ENCODE assay signal across 8 mouse cellular contexts in genomic region chr10:77517066-77517620, GRCm38 (mm10). TPM values are rescaled to one million over a fixed set of nuclear protein-coding genes. Genes with fewer than 3 reads are reported as not detected.
A peak's percentile ranks its signal among the peaks of the same experiment; 100 is the strongest.
DNase-seq lines count a peak whose midpoint lies in the region; ATAC-seq and TF ChIP-seq lines count a peak whose summit lies in the region.

No protein-coding gene starts in this region.

- H3K27ac ChIP-seq in layer of hippocampus, adult 2 months: no peak overlapping the region
- H3K27ac ChIP-seq in limb, embryonic 14.5 days (replicated peaks; ENCODE audit: low read depth, low read length): no peak overlapping the region
- H3K27ac ChIP-seq in stomach, embryonic 15.5 days: no peak overlapping the region

- peaks cover 16% of the 10 kb centered on the region for H3K4me1 ChIP-seq in limb, embryonic 14.5 days (ENCODE audit: control insufficient read depth, insufficient read depth, low read length)
- peaks cover 25% of the 10 kb centered on the region for H3K4me1 ChIP-seq in stomach, embryonic 15.5 days

- TF ChIP-seq CTCF in layer of hippocampus, adult 2 months (conservative IDR thresholded peaks at IDR 0.05): peak; percentile 83
- peak; percentile 91 for TF ChIP-seq CTCF in brain, embryonic 14.5 days (IDR thresholded peaks at IDR 0.05; ENCODE audit: borderline replicate concordance, extremely low read depth, insufficient read depth, insufficient read length)

- no peak overlapping the region for H3ac ChIP-seq in myocyte (ENCODE audit: control insufficient read depth, insufficient read length)

- no peaks in the 10 kb centered on the region for H3K9me3 ChIP-seq in limb, embryonic 14.5 days (ENCODE audit: control insufficient read depth, low read length)
- no peaks in the 10 kb centered on the region for H3K9me3 ChIP-seq in stomach, embryonic 15.5 days

- H3K9ac ChIP-seq in limb, embryonic 14.5 days (ENCODE audit: low read depth, low read length, severe bottlenecking): 0 out of 2 replicates have a peak overlapping the region, but pooled peaks have one; percentile 86
- H3K9ac ChIP-seq in stomach, embryonic 15.5 days: no peak overlapping the region

- H3K4me3 ChIP-seq in layer of hippocampus, adult 2 months: no peak overlapping the region
- no peak overlapping the region for H3K4me3 ChIP-seq in limb, embryonic 14.5 days (replicated peaks; ENCODE audit: low read length)
- H3K4me3 ChIP-seq in myocyte: peak overlapping the region; percentile 74
- H3K4me3 ChIP-seq in stomach, embryonic 15.5 days (replicated peaks): no peak overlapping the region

- peak overlapping the region; percentile 84 for H3K4me2 ChIP-seq in limb, embryonic 14.5 days (replicated peaks; ENCODE audit: low read depth, low read length, severe bottlenecking)
- H3K4me2 ChIP-seq in myocyte (ENCODE audit: low read depth): peak overlapping the region; percentile 93
- H3K4me2 ChIP-seq in stomach, embryonic 15.5 days: peak overlapping the region; percentile 76

- WGBS in limb, embryonic 14.5 days: 22% methylated on average over 20 of the region's 20 CpGs
- WGBS in stomach, embryonic 15.5 days: 20% methylated on average over 20 of the region's 20 CpGs

- TF ChIP-seq POLR2A in brain, embryonic 14.5 days (IDR thresholded peaks at IDR 0.05; ENCODE audit: borderline replicate concordance, extremely low read depth, insufficient read depth, insufficient read length, poor library complexity, severe bottlenecking): no peak
- TF ChIP-seq POLR2A in limb, embryonic 14.5 days (IDR thresholded peaks at IDR 0.05; ENCODE audit: borderline replicate concordance, extremely low read depth, insufficient read depth, insufficient read length): no peak
- no peak for TF ChIP-seq POLR2A in myocyte (IDR thresholded peaks at IDR 0.05; ENCODE audit: insufficient read length, low read depth)

- peaks cover 15% of the 10 kb centered on the region for H3K36me3 ChIP-seq in limb, embryonic 14.5 days (ENCODE audit: control insufficient read depth, insufficient read depth, low read length)
- peaks cover 7% of the 10 kb centered on the region for H3K36me3 ChIP-seq in myocyte (ENCODE audit: control insufficient read depth, insufficient read depth)
- H3K36me3 ChIP-seq in stomach, embryonic 15.5 days: peaks cover 11% of the 10 kb centered on the region

- DNase-seq in layer of hippocampus, adult 2 months (ENCODE audit: low spot score in 2 of 2): peak; percentile 47 to 66
- no peak for DNase-seq in layer of hippocampus, adult 9-11 months
- peak; percentile 84 for DNase-seq in brain, embryonic 14.5 days (ENCODE audit: low read depth)
- DNase-seq in limb, embryonic 14.5 days (ENCODE audit: low spot score): peak; percentile 42

- ATAC-seq in erythroblast, adult 5-6 weeks (replicated peaks; ENCODE audit: low FRiP score, poor library complexity, severe bottlenecking): 0 out of 2 replicates have a peak, but pooled peaks have one; percentile 41
- ATAC-seq in hematopoietic stem cell, adult 5-6 weeks (replicated peaks in 1 of 2; ENCODE audit: insufficient read depth in 1 of 2, low FRiP score in 2 of 2, low TSS enrichment in 1 of 2, low read depth in 1 of 2, poor library complexity in 2 of 2, severe bottlenecking in 2 of 2): peak; percentile 39 to 52
- ATAC-seq in limb, embryonic 14.5 days (ENCODE audit: low FRiP score, low read depth): 0 out of 2 replicates have a peak, but pooled peaks have one; percentile 11
- peak; percentile 19; the same call in 1 of the 2 replicates for ATAC-seq in stomach, embryonic 15.5 days (ENCODE audit: insufficient read depth, low FRiP score, low read depth)

- no peaks in the 10 kb centered on the region for H3K27me3 ChIP-seq in limb, embryonic 14.5 days (ENCODE audit: control insufficient read depth, insufficient read depth, low read length)
- no peaks in the 10 kb centered on the region for H3K27me3 ChIP-seq in myocyte (ENCODE audit: control insufficient read depth, insufficient read depth, insufficient read length)
- no peaks in the 10 kb centered on the region for H3K27me3 ChIP-seq in stomach, embryonic 15.5 days (replicated peaks)

- peaks cover 17% of the 10 kb centered on the region for H3K79me2 ChIP-seq in myocyte (ENCODE audit: control insufficient read depth, insufficient read depth)

TF ChIP-seq in myocyte, 11 proteins besides CTCF, POLR2A, EP300 and RAD21:
- no peak for TF ChIP-seq USF1 (IDR thresholded peaks at IDR 0.05; ENCODE audit: low read depth)
- TF ChIP-seq CEBPB (IDR thresholded peaks at IDR 0.05; ENCODE audit: insufficient read depth, poor library complexity, severe bottlenecking): no peak
- TF ChIP-seq REST (IDR thresholded peaks at IDR 0.05; ENCODE audit: insufficient read depth, insufficient read length): no peak
- no peak for TF ChIP-seq TCF12 (IDR thresholded peaks at IDR 0.05; ENCODE audit: insufficient read depth, poor library complexity, severe bottlenecking)
- TF ChIP-seq MYOG (IDR thresholded peaks at IDR 0.05; ENCODE audit: control insufficient read depth in 1 of 3, insufficient read depth in 1 of 3, insufficient read length in 2 of 3, low read depth in 2 of 3): no peak
- TF ChIP-seq TCF3 (IDR thresholded peaks at IDR 0.05; ENCODE audit: insufficient read length, low read depth): no peak
- TF ChIP-seq POLR2AphosphoS2 (IDR thresholded peaks at IDR 0.05; ENCODE audit: insufficient read length, low read depth): no peak
- TF ChIP-seq MAX (IDR thresholded peaks at IDR 0.05; ENCODE audit: low read depth): no peak
- no peak for TF ChIP-seq MYOD1 (IDR thresholded peaks at IDR 0.05; ENCODE audit: control insufficient read depth in 1 of 3, insufficient read length in 2 of 3, low read depth in 2 of 3)
- TF ChIP-seq E2F4 (IDR thresholded peaks at IDR 0.05; ENCODE audit: insufficient read depth): no peak
- TF ChIP-seq SRF (IDR thresholded peaks at IDR 0.05; ENCODE audit: control insufficient read depth, insufficient read length, low read depth): no peak

RNA-seq across cellular contexts. Expression of gene Fam207a, which starts 1.6 kb away (rescaled TPM):
- 10 to 100 TPM; 32.8 to 35.2 TPM for total RNA-seq in layer of hippocampus, adult 2 months (2021)
- polyA plus RNA-seq in brain, embryonic 14.5 days (2012; rRNA removed): 38.1 and 38.8 TPM in 2 replicates
- 4.2 and 6.5 TPM in 2 replicates for total RNA-seq in erythroblast, adult 5-6 weeks (2015; ENCODE audit: low replicate concordance)
- total RNA-seq in erythroblast, adult 5-6 weeks (2017; ENCODE audit: low replicate concordance): 7.1 and 12.4 TPM in 2 replicates
- total RNA-seq in hematopoietic stem cell, adult 5-6 weeks (2017): 19.2 and 32.6 TPM in 2 replicates
- 35.5 and 38.6 TPM in 2 replicates for polyA plus RNA-seq in limb, embryonic 14.5 days (2012; rRNA removed)
- polyA plus RNA-seq in limb, embryonic 14.5 days (2014; fragmentation: Nextera tagmentation; extraction: Ambion mirVana): 40.6 and 41.7 TPM in 2 replicates
- 34.4 TPM for polyA plus RNA-seq in myocyte (2012; fragmentation: generic; extraction: Trizol)
- polyA plus RNA-seq in stomach, embryonic 15.5 days (2015; fragmentation: Nextera tagmentation; extraction: Ambion mirVana): 36.1 and 40.0 TPM in 2 replicates

RNA-seq across cellular contexts. Expression of gene Itgb2, which starts 12.9 kb away (rescaled TPM):
- 1 to 10 TPM; 3.3 to 4.6 TPM for total RNA-seq in layer of hippocampus, adult 2 months (2021)
- polyA plus RNA-seq in brain, embryonic 14.5 days (2012; rRNA removed): 0.62 and 0.94 TPM in 2 replicates
- 74.2 and 79.6 TPM in 2 replicates for total RNA-seq in erythroblast, adult 5-6 weeks (2015; ENCODE audit: low replicate concordance)
- 51.4 and 55.8 TPM in 2 replicates for total RNA-seq in erythroblast, adult 5-6 weeks (2017; ENCODE audit: low replicate concordance)
- 51.2 and 56.5 TPM in 2 replicates for total RNA-seq in hematopoietic stem cell, adult 5-6 weeks (2017)
- polyA plus RNA-seq in limb, embryonic 14.5 days (2012; rRNA removed): 2.7 and 2.9 TPM in 2 replicates
- polyA plus RNA-seq in limb, embryonic 14.5 days (2014; fragmentation: Nextera tagmentation; extraction: Ambion mirVana): 2.5 and 3.7 TPM in 2 replicates
- 1.3 TPM for polyA plus RNA-seq in myocyte (2012; fragmentation: generic; extraction: Trizol)
- 6.0 and 6.9 TPM in 2 replicates for polyA plus RNA-seq in stomach, embryonic 15.5 days (2015; fragmentation: Nextera tagmentation; extraction: Ambion mirVana)
